ENCODE assay signal across 22 mouse cellular contexts in the genomic region with DNA sequence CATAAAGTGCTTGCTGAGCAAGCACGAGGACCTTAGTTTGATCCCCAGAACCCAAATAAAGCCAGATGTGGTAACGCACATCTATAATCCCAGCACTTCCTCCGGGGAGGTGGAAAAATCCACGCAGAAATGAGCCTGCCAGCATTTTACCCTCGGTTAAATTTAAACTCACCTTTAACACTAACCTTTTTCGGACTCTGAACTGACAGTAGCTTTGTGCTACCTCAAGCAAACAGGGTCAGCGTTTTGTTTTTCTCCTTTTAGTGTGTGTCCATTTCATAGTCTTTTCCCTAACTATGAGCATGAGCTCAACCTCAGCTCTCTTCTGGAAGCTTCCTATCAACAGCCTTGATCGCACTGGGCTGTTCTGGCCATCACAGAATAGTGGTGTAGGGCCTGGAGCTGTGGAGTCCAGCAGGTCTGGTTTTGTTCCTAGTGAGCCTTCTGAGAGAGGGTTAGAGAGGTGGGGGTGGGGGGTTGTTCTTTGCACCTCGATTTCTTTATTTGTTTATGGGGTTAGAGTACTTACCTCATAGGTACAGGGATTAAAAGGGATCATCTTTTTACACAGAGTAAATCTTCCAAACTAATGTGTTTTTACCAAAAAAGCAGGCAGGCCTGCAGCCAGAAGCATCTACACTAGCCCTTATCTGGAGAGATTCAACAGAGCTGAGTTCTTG.
DNase-seq lines count a peak whose midpoint lies in the region; ATAC-seq and TF ChIP-seq lines count a peak whose summit lies in the region.
"Had no signal": no experiment of that assay in that cellular context is flagged by ENCODE, and none has a peak within 500 bp of the region (broad histone marks: within the 10 kb centered on the region; RNA-seq: fewer than 3 reads in every experiment).

No protein-coding gene starts in this region.

- H3K36me3 ChIP-seq in liver, adult 2 months (ENCODE audit: control insufficient read depth, insufficient read depth, low read length), result no peaks in the 10 kb centered on the region
- H3K36me3 ChIP-seq in kidney, embryonic 16.5 days (ENCODE audit: insufficient read depth, low read length), result no peaks in the 10 kb centered on the region
- no peaks in the 10 kb centered on the region for H3K36me3 ChIP-seq in liver, embryonic 13.5 days
- H3K36me3 ChIP-seq in stomach, postnatal 0 days (ENCODE audit: control insufficient read depth, insufficient read depth, low read length), result no peaks in the 10 kb centered on the region
- H3K36me3 ChIP-seq: embryonic facial prominence, embryonic 13.5 days; hindbrain, embryonic 15.5 days; lung, embryonic 15.5 days; midbrain, embryonic 15.5 days; neural tube, embryonic 12.5 days had no signal

- no peak for ATAC-seq in kidney, embryonic 16.5 days (ENCODE audit: low FRiP score, low TSS enrichment)
- ATAC-seq in liver, embryonic 13.5 days (ENCODE audit: low read depth), result no peak
- ATAC-seq in stomach, postnatal 0 days (ENCODE audit: low FRiP score, low TSS enrichment), result no peak
- ATAC-seq: forebrain, embryonic 13.5 days; midbrain, embryonic 15.5 days had no signal

- H3K9me3 ChIP-seq in kidney, embryonic 16.5 days (ENCODE audit: low read length), result no peaks in the 10 kb centered on the region
- no peaks in the 10 kb centered on the region for H3K9me3 ChIP-seq in liver, embryonic 13.5 days (replicated peaks)
- H3K9me3 ChIP-seq in stomach, postnatal 0 days (ENCODE audit: control insufficient read depth, low read length), result no peaks in the 10 kb centered on the region
- H3K9me3 ChIP-seq: embryonic facial prominence, embryonic 13.5 days; hindbrain, embryonic 15.5 days; lung, embryonic 15.5 days; midbrain, embryonic 15.5 days; neural tube, embryonic 12.5 days had no signal

- no peak for TF ChIP-seq POLR2A in liver, adult 2 months (IDR thresholded peaks at IDR 0.05; ENCODE audit: extremely low read depth, insufficient read depth, low read length)

- intact Hi-C loops in left cerebral cortex, postnatal 25 days (cut with DNase I), result no loop called here

- peaks cover 22% of the 10 kb centered on the region for H3K4me1 ChIP-seq in liver, adult 2 months (ENCODE audit: control insufficient read depth, insufficient read depth, low read length)
- peaks cover 54% of the 10 kb centered on the region for H3K4me1 ChIP-seq in kidney, embryonic 16.5 days (ENCODE audit: insufficient read depth, low read length)
- peaks cover 27% of the 10 kb centered on the region for H3K4me1 ChIP-seq in liver, embryonic 13.5 days (replicated peaks)
- no peaks in the 10 kb centered on the region for H3K4me1 ChIP-seq in stomach, postnatal 0 days (replicated peaks; ENCODE audit: control insufficient read depth, insufficient read depth)

- DNase-seq in liver, adult 2 months (ENCODE audit: extremely low read depth, low read depth, low spot score), result peak; percentile 87
- DNase-seq in liver, result no peak
- DNase-seq in liver, embryonic 13.5 days, result no peak
- no peak for DNase-seq in left cerebral cortex, postnatal 25 days (ENCODE audit: low spot score in 2 of 2)
- no peak for DNase-seq in layer of hippocampus, postnatal 14 days (ENCODE audit: low spot score in 2 of 2)
- no peak for DNase-seq in stomach, postnatal 0 days (ENCODE audit: low spot score)
- DNase-seq: adrenal gland, adult 2 months; cerebellum, adult 8-10 months; cerebellum, postnatal 36 days; embryo, embryonic 11 days; gastrocnemius, adult 2 months; lung, postnatal 4 days; right cerebral cortex, postnatal 14 days; thymus, postnatal 14 days had no signal

- WGBS in liver, adult 2 months, result 25% methylated on average over 9 of the region's 9 CpGs
- WGBS in kidney, embryonic 16.5 days, result 63% methylated on average over 9 of the region's 9 CpGs
- WGBS in liver, embryonic 13.5 days (ENCODE audit: insufficient replicate concordance), result 68% methylated on average over 9 of the region's 9 CpGs
- WGBS in stomach, postnatal 0 days, result 47% methylated on average over 9 of the region's 9 CpGs

- no peak overlapping the region for H3K4me2 ChIP-seq in kidney, embryonic 16.5 days (replicated peaks; ENCODE audit: low read depth, low read length)
- H3K4me2 ChIP-seq in liver, embryonic 13.5 days, result no peak overlapping the region
- no peak overlapping the region for H3K4me2 ChIP-seq in stomach, postnatal 0 days (replicated peaks; ENCODE audit: low read depth)
- H3K4me2 ChIP-seq: embryonic facial prominence, embryonic 13.5 days; forebrain, embryonic 13.5 days; hindbrain, embryonic 15.5 days; lung, embryonic 15.5 days; midbrain, embryonic 15.5 days; neural tube, embryonic 12.5 days had no signal

- TF ChIP-seq EP300 in stomach, postnatal 0 days (optimal IDR thresholded peaks at IDR 0.05), result no peak

- H3K27me3 ChIP-seq in liver, adult 2 months (ENCODE audit: control insufficient read depth, insufficient read depth, low read length), result no peaks in the 10 kb centered on the region
- no peaks in the 10 kb centered on the region for H3K27me3 ChIP-seq in kidney, embryonic 16.5 days (ENCODE audit: insufficient read depth, low read length)
- H3K27me3 ChIP-seq in liver, embryonic 13.5 days, result no peaks in the 10 kb centered on the region
- no peaks in the 10 kb centered on the region for H3K27me3 ChIP-seq in stomach, postnatal 0 days (ENCODE audit: control insufficient read depth, insufficient read depth, low read length)
- H3K27me3 ChIP-seq: embryonic facial prominence, embryonic 13.5 days; forebrain, embryonic 13.5 days; hindbrain, embryonic 15.5 days; lung, embryonic 15.5 days; midbrain, embryonic 15.5 days; neural tube, embryonic 12.5 days had no signal

- peak overlapping the region; percentile 90 for H3K27ac ChIP-seq in liver, adult 2 months (replicated peaks; ENCODE audit: insufficient read depth, low read depth, low read length)
- peak overlapping the region; percentile 56; the same call in 1 of the 2 replicates for H3K27ac ChIP-seq in kidney, embryonic 16.5 days (ENCODE audit: low read length)
- H3K27ac ChIP-seq in liver, embryonic 13.5 days, result peak overlapping the region; percentile 50; the same call in 1 of the 2 replicates
- H3K27ac ChIP-seq in stomach, postnatal 0 days (replicated peaks), result no peak overlapping the region
- H3K27ac ChIP-seq: embryonic facial prominence, embryonic 13.5 days; forebrain, embryonic 13.5 days; gastrocnemius, adult 2 months; hindbrain, embryonic 15.5 days; lung, embryonic 15.5 days; midbrain, embryonic 15.5 days; neural tube, embryonic 12.5 days had no signal

- H3K4me3 ChIP-seq in liver, adult 2 months (ENCODE audit: insufficient read depth, low read depth, low read length), result no peak overlapping the region
- H3K4me3 ChIP-seq in kidney, embryonic 16.5 days (ENCODE audit: low read length), result no peak overlapping the region
- no peak overlapping the region for H3K4me3 ChIP-seq in liver, embryonic 13.5 days (replicated peaks)
- H3K4me3 ChIP-seq in stomach, postnatal 0 days (ENCODE audit: low read depth, low read length), result no peak overlapping the region
- H3K4me3 ChIP-seq: embryonic facial prominence, embryonic 13.5 days; erythroblast, embryonic 14.5 days; forebrain, embryonic 13.5 days; gastrocnemius, adult 2 months; hindbrain, embryonic 15.5 days; lung, embryonic 15.5 days; midbrain, embryonic 15.5 days; neural tube, embryonic 12.5 days had no signal

- no peaks in the 10 kb centered on the region for H3K79me2 ChIP-seq in liver, adult 2 months (ENCODE audit: control insufficient read depth, insufficient read depth, low read length)

- no peak for TF ChIP-seq CTCF in liver, adult 2 months (IDR thresholded peaks at IDR 0.05; ENCODE audit: low read depth, low read length)
- no peak for TF ChIP-seq CTCF in stomach, postnatal 0 days (IDR thresholded peaks at IDR 0.05; ENCODE audit: low read depth)

- H3K9ac ChIP-seq in liver, adult 2 months (ENCODE audit: low read depth, low read length), result peak overlapping the region; percentile 56
- H3K9ac ChIP-seq in kidney, embryonic 16.5 days (replicated peaks; ENCODE audit: low read length), result no peak overlapping the region
- no peak overlapping the region for H3K9ac ChIP-seq in liver, embryonic 13.5 days
- H3K9ac ChIP-seq in stomach, postnatal 0 days (ENCODE audit: low read length), result no peak overlapping the region
- H3K9ac ChIP-seq: embryonic facial prominence, embryonic 13.5 days; forebrain, embryonic 13.5 days; hindbrain, embryonic 15.5 days; lung, embryonic 15.5 days; midbrain, embryonic 15.5 days; neural tube, embryonic 12.5 days had no signal
